Mouse (Mus musculus): ENCODE measurements around the gene Olfr1031.
"Not testable (repeated sequence)": the region's sequence is repeated elsewhere in the genome, so short reads cannot be mapped to it uniquely, and the experiment has no call there.

Gene Olfr1031

GRCm38 (mm10) chr2:85990004-85990403 lies at the start of gene Olfr1031:
Olfr1031 (plus strand) TSS chr2:85990304.
- no peak for DNase-seq (ENCODE audit: low spot score in 2 of 2)

- no peak for DNase-seq (ENCODE audit: low spot score in 2 of 2)
Observed at GRCm38 (mm10) chr2:85950137-85950536, 40.0 kb upstream of the Olfr1031 start, which contains the start of gene Olfr1028. Olfr1028 (plus strand) TSS chr2:85950437.

- no peak for DNase-seq (ENCODE audit: low spot score in 2 of 2)
Observed at GRCm38 (mm10) chr2:85973595-85973994, 16.5 kb upstream of the Olfr1031 start, which contains the start of gene Olfr1029. Olfr1029 (plus strand) TSS chr2:85973895.

GRCm38 (mm10) chr2:85978976-85979375 lies 11.1 kb upstream of the Olfr1031 start, which contains the start of gene Olfr1030:
Olfr1030 (plus strand) TSS chr2:85979276.
- DNase-seq (ENCODE audit: low spot score in 2 of 2), result no peak

DNA sequence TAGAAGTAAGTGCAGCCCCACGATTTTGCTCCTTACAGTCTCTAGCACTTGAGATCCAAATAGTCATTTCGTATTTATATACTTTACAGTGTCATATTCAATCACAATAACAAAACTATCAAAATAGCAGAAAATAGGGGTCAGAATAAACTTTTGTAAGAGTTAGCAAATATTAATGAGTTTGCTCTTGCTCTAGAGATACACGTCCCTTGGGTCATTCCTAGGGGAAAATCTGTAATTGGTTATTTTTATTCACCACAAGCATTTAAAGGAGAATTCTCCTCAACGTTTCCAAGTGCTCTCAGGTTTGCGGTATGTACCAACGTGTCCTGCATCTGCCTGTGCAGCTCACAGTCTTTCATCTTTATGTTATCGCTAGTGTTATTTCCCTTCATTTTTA lies 15.1 kb downstream of the Olfr1031 start, which contains the start of gene Olfr1032:
Olfr1032 (plus strand) TSS at position 301 of the 400 bp plus-strand sequence.
- no peak for DNase-seq (ENCODE audit: low spot score in 2 of 2)

DNA sequence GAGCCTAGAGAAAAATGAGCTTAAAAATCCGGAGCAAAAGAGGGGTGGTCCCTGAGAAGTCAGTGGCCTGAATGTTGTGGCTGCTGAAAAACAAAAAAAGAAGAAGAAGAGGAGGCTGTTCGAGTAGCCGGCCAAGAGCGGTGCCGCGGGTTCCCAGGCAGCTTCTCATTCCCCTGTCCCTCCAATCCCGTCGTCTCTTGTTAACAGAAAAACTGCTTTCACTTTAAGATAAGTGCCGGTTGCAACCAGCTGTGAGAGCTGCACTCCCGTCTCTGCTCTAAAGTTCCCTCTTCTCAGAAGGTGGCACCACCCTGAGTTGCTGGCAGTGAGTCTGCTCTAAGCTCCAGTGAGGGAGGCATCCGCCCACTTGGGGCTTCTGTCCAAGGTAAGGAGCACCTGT lies 30.3 kb downstream of the Olfr1031 start, which contains the start of gene Olfr1033:
Olfr1033 (plus strand) TSS at position 228 of the 400 bp plus-strand sequence.
- not testable (repeated sequence) for DNase-seq (ENCODE audit: low spot score in 2 of 2)

- not testable (repeated sequence) for DNase-seq (ENCODE audit: low spot score in 2 of 2)
Observed at GRCm38 (mm10) chr2:86021518-86021917, 31.4 kb downstream of the Olfr1031 start.
